Mouse (Mus musculus): Measurements from ENCODE around the gene Kctd10.

DNA sequence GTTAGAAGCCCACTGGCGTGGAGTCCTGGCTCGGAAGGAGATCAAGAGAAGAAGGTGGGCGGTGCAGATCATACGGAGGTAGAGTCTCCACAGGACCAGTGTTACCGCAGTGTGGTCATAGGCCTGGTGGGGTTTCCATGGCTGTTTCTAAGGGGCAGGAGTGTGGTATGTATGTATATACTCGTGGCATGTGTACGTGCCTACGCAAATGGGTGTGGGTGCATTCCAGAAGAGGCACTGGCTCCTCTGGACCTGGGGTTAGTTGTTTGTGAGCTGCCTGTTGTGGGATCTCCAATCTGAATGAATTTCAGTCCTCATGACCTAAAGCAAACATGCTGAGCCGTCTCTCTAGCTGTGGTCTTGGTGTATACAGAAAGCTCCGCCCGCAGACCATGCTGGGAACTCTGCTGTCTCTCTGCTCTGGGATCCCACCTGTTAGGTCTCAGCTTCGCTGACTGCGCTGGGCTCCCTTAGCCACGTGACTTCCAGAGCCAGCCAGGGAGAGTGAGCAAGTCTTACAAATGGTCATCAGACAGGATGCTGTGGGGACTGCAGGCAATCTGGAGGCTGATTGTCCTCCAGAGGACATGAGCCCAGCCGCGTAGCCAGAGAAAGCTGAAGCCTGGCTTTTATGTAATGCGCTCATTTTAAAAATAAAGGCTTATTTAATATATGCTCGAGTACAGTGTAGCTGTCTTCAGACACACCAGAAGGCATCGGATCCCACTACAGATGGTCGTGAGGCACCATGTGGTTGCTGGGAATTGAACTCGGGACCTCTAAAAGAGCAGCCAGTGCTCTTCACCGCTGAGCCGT is 23.2 kb downstream of the Kctd10 start:
- TF ChIP-seq GATA1 (IDR thresholded peaks at IDR 0.05; ENCODE audit: borderline replicate concordance, low read length) (no peak), FLI1 (IDR thresholded peaks at IDR 0.05; ENCODE audit: low read length) (no peak)
